Mouse (Mus musculus) bone marrow, adult 2 months (tissue): ENCODE data around the gene 1500011B03Rik.
A peak's percentile ranks its signal among the peaks of the same experiment; 100 is the strongest.

Experiments
- CTCF ChIP-seq: fragments of 200-500 bp; IDR thresholded peaks from 2 replicates; pipeline ENCODE4 v1.5.1; 2011; ENCODE audit warnings: low read length, control low read depth; ENCODE audit not compliant: control insufficient read depth, insufficient read depth
- POLR2A ChIP-seq: fragments of 200-500 bp; IDR thresholded peaks from 2 replicates; pipeline ENCODE4 v1.6.1; 2011; ENCODE audit warnings: low read depth, mild to moderate bottlenecking, control low read depth, low read length, borderline replicate concordance; ENCODE audit not compliant: control insufficient read depth

DNA sequence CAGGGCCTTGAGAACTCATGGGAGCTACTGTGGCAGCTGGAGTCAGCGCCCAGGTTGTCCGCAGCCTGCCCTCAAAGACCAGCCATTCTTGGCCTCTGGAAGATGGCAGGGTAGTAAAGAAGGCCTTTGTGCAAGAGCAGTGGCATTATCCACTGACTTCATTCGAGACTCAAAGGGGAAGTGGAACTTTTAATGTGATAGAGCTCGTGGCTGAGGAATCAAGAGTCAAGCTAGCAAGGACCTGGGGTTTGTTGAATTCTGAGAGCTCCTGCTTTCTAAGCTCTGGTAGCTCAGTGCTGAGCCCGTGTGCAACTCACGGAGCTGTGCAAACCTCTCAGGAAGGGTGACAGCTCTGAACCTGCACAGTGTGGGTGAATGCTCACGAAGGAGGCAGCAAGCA is 42.4 kb downstream of the 1500011B03Rik start:
- TF ChIP-seq CTCF (no peak), POLR2A (0 out of 2 replicates have a peak, but pooled peaks have one; percentile 19)
